In genomic region chr2:105677434-105678105, GRCm38 (mm10) we compare ENCODE assay signal across 10 mouse cellular contexts. TPM values are rescaled to one million over a fixed set of nuclear protein-coding genes. Genes with fewer than 3 reads are reported as not detected.
DNase-seq lines count a peak whose midpoint lies in the region; ATAC-seq and TF ChIP-seq lines count a peak whose summit lies in the region.
"Had no signal": no experiment of that assay in that cellular context is flagged by ENCODE, and none has a peak within 500 bp of the region (broad histone marks: within the 10 kb centered on the region; RNA-seq: fewer than 3 reads in every experiment).

No protein-coding gene starts in this region.

- peaks cover 10% of the 10 kb centered on the region; the same call in 1 of the 2 replicates for H3K4me1 ChIP-seq in kidney, postnatal 0 days (replicated peaks; ENCODE audit: insufficient read depth, low read length)
- peaks cover 8% of the 10 kb centered on the region; the same call in 1 of the 2 replicates for H3K4me1 ChIP-seq in kidney, adult 2 months (ENCODE audit: control insufficient read depth, insufficient read depth, low read length)
- peaks cover 65% of the 10 kb centered on the region for H3K4me1 ChIP-seq in embryonic facial prominence, embryonic 10.5 days
- H3K4me1 ChIP-seq in hindbrain, embryonic 16.5 days (ENCODE audit: control insufficient read depth, insufficient read depth, low read depth, low read length) = peaks cover 9% of the 10 kb centered on the region
- H3K4me1 ChIP-seq in neural tube, embryonic 15.5 days = peaks cover 45% of the 10 kb centered on the region

- DNase-seq in kidney, postnatal 0 days (ENCODE audit: low spot score) = peak; percentile 5
- no peak for DNase-seq in kidney, adult 2 months
- no peak for DNase-seq in embryonic facial prominence, embryonic 10.5 days (ENCODE audit: low spot score)
- no peak for DNase-seq in lung, postnatal 10 days
- DNase-seq in ovary, postnatal 14 days (ENCODE audit: low spot score) = no peak

- TF ChIP-seq POLR2A in kidney, adult 2 months (IDR thresholded peaks at IDR 0.05; ENCODE audit: low read depth, low read length) = no peak

- peaks cover 93% of the 10 kb centered on the region for H3K27me3 ChIP-seq in kidney, postnatal 0 days (ENCODE audit: insufficient read depth, low read length)
- peaks cover 20% of the 10 kb centered on the region for H3K27me3 ChIP-seq in kidney, adult 2 months (replicated peaks; ENCODE audit: control insufficient read depth, insufficient read depth, low read length)
- H3K27me3 ChIP-seq in embryonic facial prominence, embryonic 10.5 days (replicated peaks; ENCODE audit: low read depth, poor library complexity, severe bottlenecking) = peaks cover 100% of the 10 kb centered on the region
- H3K27me3 ChIP-seq in hindbrain, embryonic 16.5 days (replicated peaks; ENCODE audit: control insufficient read depth, insufficient read depth, low read length) = peaks cover 20% of the 10 kb centered on the region
- peaks cover 75% of the 10 kb centered on the region for H3K27me3 ChIP-seq in neural tube, embryonic 15.5 days (replicated peaks)

- H3K36me3 ChIP-seq in kidney, postnatal 0 days (ENCODE audit: insufficient read depth, low read length) = no peaks in the 10 kb centered on the region
- no peaks in the 10 kb centered on the region for H3K36me3 ChIP-seq in kidney, adult 2 months (ENCODE audit: control insufficient read depth, insufficient read depth, low read length)
- no peaks in the 10 kb centered on the region for H3K36me3 ChIP-seq in embryonic facial prominence, embryonic 10.5 days (replicated peaks)
- no peaks in the 10 kb centered on the region for H3K36me3 ChIP-seq in hindbrain, embryonic 16.5 days (ENCODE audit: control insufficient read depth, insufficient read depth, low read length)
- H3K36me3 ChIP-seq in neural tube, embryonic 15.5 days = no peaks in the 10 kb centered on the region
- H3K36me3 ChIP-seq: lung, embryonic 15.5 days had no signal

- H3K27ac ChIP-seq in kidney, postnatal 0 days = no peak overlapping the region
- no peak overlapping the region for H3K27ac ChIP-seq in kidney, adult 2 months (ENCODE audit: insufficient read depth, low read depth, low read length)
- H3K27ac ChIP-seq in embryonic facial prominence, embryonic 10.5 days (replicated peaks) = peak overlapping the region; percentile 89
- H3K27ac ChIP-seq in hindbrain, embryonic 16.5 days (ENCODE audit: low read depth, low read length) = peak overlapping the region; percentile 5; the same call in 1 of the 2 replicates
- H3K27ac ChIP-seq in neural tube, embryonic 15.5 days (replicated peaks) = no peak overlapping the region
- H3K27ac ChIP-seq: lung, embryonic 15.5 days had no signal

- no peak for TF ChIP-seq CTCF in kidney, postnatal 0 days (IDR thresholded peaks at IDR 0.05; ENCODE audit: low read depth)
- no peak for TF ChIP-seq CTCF in kidney, adult 2 months (conservative IDR thresholded peaks at IDR 0.05; ENCODE audit: insufficient read depth, insufficient read length, low read depth, low read length)

- 2% methylated on average over 11 of the region's 11 CpGs for WGBS in kidney, postnatal 0 days
- WGBS in kidney, adult 2 months = 10% methylated on average over 11 of the region's 11 CpGs
- 1% methylated on average over 11 of the region's 11 CpGs for whole genome bisulfite sequencing in embryonic facial prominence, embryonic 10.5 days
- 2% methylated on average over 11 of the region's 11 CpGs for WGBS in hindbrain, embryonic 16.5 days
- WGBS in neural tube, embryonic 15.5 days = 2% methylated on average over 11 of the region's 11 CpGs

- ATAC-seq in kidney, postnatal 0 days (replicated peaks; ENCODE audit: low FRiP score, low read depth) = no peak
- no peak for ATAC-seq in hindbrain, embryonic 16.5 days
- ATAC-seq in neural tube, embryonic 15.5 days (ENCODE audit: low FRiP score) = no peak
- no peak for ATAC-seq in monocyte, adult 5-6 weeks (replicated peaks; ENCODE audit: insufficient number of reproducible peaks, low FRiP score, low TSS enrichment, poor library complexity, severe bottlenecking)

- no peak overlapping the region for H3K9ac ChIP-seq in kidney, postnatal 0 days (ENCODE audit: low read depth, low read length)
- peak overlapping the region; percentile 73 for H3K9ac ChIP-seq in hindbrain, embryonic 16.5 days (ENCODE audit: low read depth, low read length)
- no peak overlapping the region for H3K9ac ChIP-seq in neural tube, embryonic 15.5 days (replicated peaks)
- H3K9ac ChIP-seq: lung, embryonic 15.5 days had no signal

- no peak overlapping the region for H3K4me2 ChIP-seq in kidney, postnatal 0 days (ENCODE audit: low read length)
- H3K4me2 ChIP-seq in hindbrain, embryonic 16.5 days (ENCODE audit: low read length) = peak overlapping the region; percentile 57
- peak overlapping the region; percentile 25 for H3K4me2 ChIP-seq in neural tube, embryonic 15.5 days
- H3K4me2 ChIP-seq: lung, embryonic 15.5 days had no signal

- no peak overlapping the region for H3K4me3 ChIP-seq in kidney, postnatal 0 days (replicated peaks; ENCODE audit: low read depth, low read length)
- H3K4me3 ChIP-seq in kidney, adult 2 months (ENCODE audit: insufficient read depth, low read depth, low read length) = no peak overlapping the region
- peak overlapping the region; percentile 61 for H3K4me3 ChIP-seq in embryonic facial prominence, embryonic 10.5 days
- H3K4me3 ChIP-seq in hindbrain, embryonic 16.5 days (ENCODE audit: low read length) = peak overlapping the region; percentile 50
- H3K4me3 ChIP-seq in neural tube, embryonic 15.5 days (replicated peaks) = peak overlapping the region; percentile 38
- H3K4me3 ChIP-seq: lung, embryonic 15.5 days had no signal

- no peaks in the 10 kb centered on the region for H3K9me3 ChIP-seq in kidney, postnatal 0 days (replicated peaks; ENCODE audit: low read length)
- H3K9me3 ChIP-seq in embryonic facial prominence, embryonic 10.5 days = no peaks in the 10 kb centered on the region
- no peaks in the 10 kb centered on the region for H3K9me3 ChIP-seq in hindbrain, embryonic 16.5 days (ENCODE audit: control insufficient read depth, low read length)
- no peaks in the 10 kb centered on the region for H3K9me3 ChIP-seq in neural tube, embryonic 15.5 days (replicated peaks)
- H3K9me3 ChIP-seq: lung, embryonic 15.5 days had no signal

RNA-seq across cellular contexts. Expression of gene Pax6, which starts 8.9 kb away (rescaled TPM):
- polyA plus RNA-seq in kidney, postnatal 0 days (2015; fragmentation: Nextera tagmentation; extraction: Ambion mirVana) = 0.38 TPM in 1 of 2 replicates, not detected in the other
- not detected in 2 replicates for polyA plus RNA-seq in kidney, adult 2 months (2012; rRNA removed)
- 13.0 and 22.3 TPM in 2 replicates for polyA plus RNA-seq in embryonic facial prominence, embryonic 10.5 days (2016; fragmentation: Nextera tagmentation; extraction: Ambion mirVana)
- 40.7 and 43.8 TPM in 2 replicates for polyA plus RNA-seq in hindbrain, embryonic 16.5 days (2015; fragmentation: Nextera tagmentation; extraction: Ambion mirVana)
- 9.4 and 11.4 TPM in 2 replicates for polyA plus RNA-seq in neural tube, embryonic 15.5 days (2015; fragmentation: Nextera tagmentation; extraction: Ambion mirVana)
- total RNA-seq in monocyte, adult 5-6 weeks (2017) = not detected in 3 replicates
- total RNA-seq: heart, postnatal 25 days had no signal
- polyA plus RNA-seq: lung, embryonic 15.5 days had no signal

Comparison
In these comparisons a context has a peak if more than half of its experiments do, and no peak if none do; other contexts are left out.
1. H3K27ac ChIP-seq: peak in embryonic facial prominence, embryonic 10.5 days (single experiment) and hindbrain, embryonic 16.5 days (single experiment); none in kidney, postnatal 0 days (single experiment), kidney, adult 2 months (single experiment) and neural tube, embryonic 15.5 days (single experiment).
2. H3K4me3 ChIP-seq: peak in embryonic facial prominence, embryonic 10.5 days (single experiment), hindbrain, embryonic 16.5 days (single experiment) and neural tube, embryonic 15.5 days (single experiment); none in kidney, postnatal 0 days (single experiment) and kidney, adult 2 months (single experiment).